Mouse (Mus musculus) myocyte (in vitro differentiated cells): Measurements from ENCODE around the gene Adcy10.

Source experiments
- CEBPB ChIP-seq: IDR thresholded peaks from 2 replicates; pipeline ENCODE4 v1.6.1; 2011; ENCODE audit warnings: mild to moderate bottlenecking, moderate library complexity; ENCODE audit not compliant: poor library complexity, insufficient read depth, severe bottlenecking
- E2F4 ChIP-seq: IDR thresholded peaks from one replicate; pipeline ENCODE4 v1.6.1; 2011; ENCODE audit warnings: mild to moderate bottlenecking, control low read depth, moderate library complexity; ENCODE audit not compliant: insufficient read depth
- MAX ChIP-seq: IDR thresholded peaks from one replicate; pipeline ENCODE4 v1.6.1; 2011; ENCODE audit warnings: low read depth, mild to moderate bottlenecking, control low read depth
- MYOD1 ChIP-seq, 3 experiments: IDR thresholded peaks; one replicate each; pipeline ENCODE4 v1.6.1; 2011; ENCODE audit warnings: control low read depth in 2 of 3, low read depth in 2 of 3, mild to moderate bottlenecking in 2 of 3, moderate library complexity in 1 of 3; ENCODE audit not compliant: insufficient read length in 2 of 3, control insufficient read depth in 1 of 3
- MYOG ChIP-seq, 3 experiments: IDR thresholded peaks; one replicate each; pipeline ENCODE4 v1.6.1; 2011; ENCODE audit warnings: control low read depth in 2 of 3, low read depth in 2 of 3, mild to moderate bottlenecking in 2 of 3; ENCODE audit not compliant: insufficient read length in 2 of 3, control insufficient read depth in 1 of 3, insufficient read depth in 1 of 3
- POLR2A ChIP-seq: IDR thresholded peaks from one replicate; pipeline ENCODE4 v1.6.1; 2011; ENCODE audit warnings: low read depth, mild to moderate bottlenecking, control low read depth, moderate library complexity; ENCODE audit not compliant: insufficient read length
- POLR2AphosphoS2 ChIP-seq: IDR thresholded peaks from one replicate; pipeline ENCODE4 v1.6.1; 2011; ENCODE audit warnings: low read depth, control low read depth; ENCODE audit not compliant: insufficient read length
- REST ChIP-seq: IDR thresholded peaks from one replicate; pipeline ENCODE4 v1.6.1; 2011; ENCODE audit warnings: mild to moderate bottlenecking, control low read depth, moderate library complexity; ENCODE audit not compliant: insufficient read depth, insufficient read length
- SRF ChIP-seq: IDR thresholded peaks from one replicate; pipeline ENCODE4 v1.6.1; 2011; ENCODE audit warnings: low read depth; ENCODE audit not compliant: control insufficient read depth, insufficient read length
- TCF12 ChIP-seq: IDR thresholded peaks from one replicate; pipeline ENCODE4 v1.6.1; 2011; ENCODE audit warnings: mild to moderate bottlenecking, control low read depth; ENCODE audit not compliant: poor library complexity, insufficient read depth, severe bottlenecking
- TCF3 ChIP-seq: IDR thresholded peaks from one replicate; pipeline ENCODE4 v1.6.1; 2011; ENCODE audit warnings: low read depth, control low read depth; ENCODE audit not compliant: insufficient read length
- USF1 ChIP-seq: IDR thresholded peaks from one replicate; pipeline ENCODE4 v1.6.1; 2011; ENCODE audit warnings: low read depth, mild to moderate bottlenecking, control low read depth, moderate library complexity

- no peak for TF ChIP-seq POLR2A
- TF ChIP-seq POLR2AphosphoS2 = no peak
- no peak for TF ChIP-seq MAX
- no peak for TF ChIP-seq USF1
- no peak for TF ChIP-seq E2F4
- TF ChIP-seq TCF3 = no peak
- no peak for TF ChIP-seq TCF12
- no peak for TF ChIP-seq CEBPB
- no peak for TF ChIP-seq SRF
- no peak for TF ChIP-seq MYOD1 (IDR thresholded peaks at IDR 0.05; ENCODE audit: control insufficient read depth in 1 of 3, insufficient read length in 2 of 3, low read depth in 2 of 3)
- no peak for TF ChIP-seq REST
- TF ChIP-seq MYOG (IDR thresholded peaks at IDR 0.05; ENCODE audit: control insufficient read depth in 1 of 3, insufficient read depth in 1 of 3, insufficient read length in 2 of 3, low read depth in 2 of 3) = no peak
Observed at GRCm38 (mm10) chr1:165625058-165625457, 140.1 kb downstream of the Adcy10 start.
